Mouse (Mus musculus) frontal cortex, postnatal 25 days (tissue): ENCODE measurements at regions not wholly inside any gene's neighbourhood (a gene's known extent, or its start where the extent isn't known, plus 50 kb on each side); places are given as distances from the start of the nearest gene placed in this dataset.
"Not testable (repeated sequence)": the region's sequence is repeated elsewhere in the genome, so short reads cannot be mapped to it uniquely, and the experiment has no call there.

Source experiments
- DNase-seq, 2 experiments: peaks; one replicate each; pipeline ENCODE4 v3.0.0; 2022; ENCODE audit warnings: low spot score in 2 of 2

- no peak for DNase-seq
Observed at GRCm38 (mm10) chr13:69129056-69129620, 129.8 kb upstream of the Adcy2 start.

GRCm38 (mm10) chr13:69127522-69127921, 128.2 kb upstream of the Adcy2 start:
- no peak for DNase-seq

DNA sequence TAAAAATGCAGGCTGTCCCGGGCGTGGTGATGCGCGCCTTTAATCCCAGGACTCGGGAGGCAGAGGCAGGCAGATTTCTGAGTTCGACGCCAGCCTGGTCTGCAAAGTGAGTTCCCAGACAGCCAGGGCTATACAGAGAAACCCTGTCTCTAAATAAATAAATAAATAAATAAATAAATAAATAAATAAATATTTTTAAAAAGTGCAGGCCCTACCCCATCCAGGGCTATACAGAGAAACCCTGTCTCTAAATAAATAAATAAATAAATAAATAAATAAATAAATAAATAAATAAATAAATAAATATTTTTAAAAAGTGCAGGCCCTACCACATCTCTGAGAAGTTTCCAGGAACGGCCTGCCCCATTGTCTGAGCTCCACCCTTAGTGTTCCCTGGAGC, 119.4 kb upstream of the Adcy2 start:
- DNase-seq, result not testable (repeated sequence)

DNA sequence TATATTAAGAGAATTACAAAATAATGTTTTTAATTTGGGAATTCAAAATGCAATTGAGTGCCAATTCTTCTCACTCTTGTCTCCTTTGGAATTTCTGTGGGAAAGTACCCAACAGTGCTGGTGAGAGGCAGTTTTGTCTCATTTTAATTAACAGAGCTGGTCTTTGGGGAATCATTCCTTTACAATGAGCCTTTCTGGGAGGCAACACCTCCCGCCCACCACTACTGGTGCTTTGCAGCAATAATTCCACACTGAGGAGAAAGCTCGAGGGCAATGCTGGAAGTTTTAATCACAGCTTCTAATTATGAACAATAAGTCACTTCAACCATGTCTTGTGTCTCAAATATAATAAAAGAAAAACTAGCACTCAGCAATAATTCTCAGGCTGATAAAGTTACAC, 109.8 kb upstream of the Adcy2 start:
- DNase-seq, result no peak

- peak; percentile 15 to 41 for DNase-seq
Observed at GRCm38 (mm10) chr13:69086613-69087012, 87.3 kb upstream of the Adcy2 start.

- no peak for DNase-seq
Observed at GRCm38 (mm10) chr13:69070336-69070735, 71.0 kb upstream of the Adcy2 start.

GRCm38 (mm10) chr13:69069817-69070216, 70.5 kb upstream of the Adcy2 start:
- no peak for DNase-seq

DNA sequence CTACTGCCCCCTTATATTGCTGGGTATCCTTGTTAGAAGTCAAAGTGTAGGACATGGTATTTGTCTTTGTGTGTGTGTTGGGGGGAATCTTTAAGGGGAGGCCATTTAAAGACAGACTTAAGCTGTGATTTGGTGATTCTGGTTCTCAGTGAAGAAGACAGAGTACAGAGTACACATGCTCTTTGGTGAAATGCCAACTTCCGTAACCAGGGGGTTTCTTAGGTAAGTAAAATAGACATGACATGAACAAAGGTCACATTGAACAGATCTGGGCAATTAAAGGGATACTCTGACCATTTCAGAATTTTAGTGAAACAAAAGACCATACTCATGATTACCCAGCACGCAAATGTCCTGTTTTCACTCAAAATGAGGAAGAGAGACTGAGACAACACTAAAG, 67.3 kb upstream of the Adcy2 start:
- no peak for DNase-seq

GRCm38 (mm10) chr13:69065285-69065684, 65.9 kb upstream of the Adcy2 start:
- DNase-seq, result no peak

DNA sequence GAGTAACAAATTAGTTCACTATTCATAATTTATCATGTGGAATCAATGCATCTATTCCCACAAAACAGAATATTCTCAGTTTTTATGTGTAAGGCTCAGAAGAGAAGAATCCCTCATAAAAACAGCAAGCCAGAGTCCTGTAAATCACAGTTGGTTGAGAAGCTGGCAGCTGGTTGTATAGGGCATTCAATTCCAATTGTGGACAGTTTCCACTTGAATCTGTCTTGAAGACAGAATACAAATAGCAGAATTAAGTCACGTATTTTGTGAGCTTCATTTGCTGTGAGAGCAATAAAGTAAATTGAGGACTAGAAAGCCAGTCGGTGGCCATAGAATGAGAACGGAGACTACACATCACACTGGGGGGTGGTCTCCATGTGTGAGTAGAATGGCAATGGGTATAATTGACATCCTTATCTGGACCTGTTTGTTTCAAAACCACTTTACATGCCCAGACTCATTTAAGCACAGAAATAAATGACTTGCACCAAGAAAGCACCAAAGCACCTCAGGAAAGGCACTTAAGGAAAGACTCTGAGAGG, 63.4 kb upstream of the Adcy2 start:
- no peak for DNase-seq

DNA sequence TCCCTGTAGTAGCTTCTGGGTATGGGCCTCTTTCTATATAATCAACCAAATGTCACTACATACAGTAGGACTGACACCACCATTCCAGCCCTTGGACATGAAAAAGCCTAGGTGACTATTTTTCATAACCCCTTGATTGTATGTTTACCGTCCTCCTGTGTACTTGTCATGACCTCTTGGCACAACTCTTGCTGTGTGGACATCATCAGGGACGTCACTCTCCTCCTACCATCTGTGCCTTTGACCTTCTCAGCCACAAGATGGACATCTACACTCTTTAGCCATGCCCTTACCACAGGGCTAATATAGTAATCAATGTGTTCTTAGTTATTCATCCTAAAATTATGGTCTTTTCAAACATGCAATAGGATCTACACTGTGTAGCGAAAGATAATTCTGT, 62.1 kb upstream of the Adcy2 start:
- no peak for DNase-seq
